Mouse (Mus musculus): ENCODE data around the gene Exoc3l2. TPM values are rescaled to one million over a fixed set of nuclear protein-coding genes. Genes with fewer than 3 reads are reported as not detected.

Gene Exoc3l2
- polyA plus RNA-seq, 2 experiments: 0.48 to 1.7 TPM

DNA sequence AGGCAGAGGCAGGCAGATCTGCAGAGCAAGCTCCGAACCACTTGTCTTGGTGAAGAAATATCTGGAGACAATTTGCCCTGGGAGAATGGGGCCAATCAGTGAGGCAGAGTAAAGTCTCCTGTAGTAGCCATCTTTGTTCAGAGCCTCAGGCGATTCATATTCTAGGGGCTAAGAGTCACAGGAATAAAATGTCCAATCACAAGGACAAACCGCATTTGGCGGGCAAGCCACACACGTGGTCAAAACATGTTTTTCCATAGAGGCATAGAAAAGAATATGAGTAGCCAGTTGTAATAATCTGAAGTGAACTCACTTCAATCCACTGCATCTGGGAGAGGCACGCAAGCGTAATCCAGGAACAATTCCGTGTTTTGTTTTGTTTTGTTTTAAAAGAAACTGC lies 20.1 kb downstream of the Exoc3l2 start:
- H3K4me3 ChIP-seq (ENCODE audit: insufficient read depth in 1 of 2, low read depth in 2 of 2, low read length in 2 of 2): no peak overlapping the region
- H3K9ac ChIP-seq (replicated peaks): no peak overlapping the region
- H3K4me2 ChIP-seq (ENCODE audit: low read depth): no peak overlapping the region
- H3K36me3 ChIP-seq (replicated peaks; ENCODE audit: control insufficient read depth, insufficient read depth, low read depth): no peaks in the 10 kb centered on the region
- WGBS (ENCODE audit: insufficient replicate concordance): 78% methylated on average over 8 of the region's 8 CpGs
- DNase-seq (ENCODE audit: low read depth in 3 of 3, low spot score in 3 of 3): no peak
- TF ChIP-seq CTCF (IDR thresholded peaks at IDR 0.05; ENCODE audit: low read depth) (no peak), EP300 (IDR thresholded peaks at IDR 0.05; ENCODE audit: low read depth) (no peak)
- no peak for ATAC-seq (ENCODE audit: insufficient read depth)
- no peaks in the 10 kb centered on the region for H3K9me3 ChIP-seq (ENCODE audit: control insufficient read depth, low read length)
- no peaks in the 10 kb centered on the region for H3K4me1 ChIP-seq (replicated peaks; ENCODE audit: control insufficient read depth in 2 of 2, insufficient read depth in 2 of 2, low read length in 1 of 2)
- no peak overlapping the region for H3K27ac ChIP-seq
- H3K27me3 ChIP-seq (ENCODE audit: control insufficient read depth, insufficient read depth, low read length): no peaks in the 10 kb centered on the region

- DNase-seq (ENCODE audit: low read depth in 3 of 3, low spot score in 3 of 3) (no peak), ATAC-seq (ENCODE audit: insufficient read depth) (no peak)
- Histone ChIP-seq H3K27ac (no peak overlapping the region), H3K9me3 (ENCODE audit: control insufficient read depth, low read length) (no peaks in the 10 kb centered on the region), H3K4me3 (ENCODE audit: insufficient read depth in 1 of 2, low read depth in 2 of 2, low read length in 2 of 2) (no peak overlapping the region), H3K4me2 (ENCODE audit: low read depth) (no peak overlapping the region), H3K4me1 (replicated peaks; ENCODE audit: control insufficient read depth in 2 of 2, insufficient read depth in 2 of 2, low read length in 1 of 2) (no peaks in the 10 kb centered on the region), H3K9ac (replicated peaks) (no peak overlapping the region), H3K36me3 (replicated peaks; ENCODE audit: control insufficient read depth, insufficient read depth, low read depth) (no peaks in the 10 kb centered on the region), H3K27me3 (ENCODE audit: control insufficient read depth, insufficient read depth, low read length) (no peaks in the 10 kb centered on the region)
- no peak for TF ChIP-seq EP300 (IDR thresholded peaks at IDR 0.05; ENCODE audit: low read depth)
- no peak for TF ChIP-seq CTCF (IDR thresholded peaks at IDR 0.05; ENCODE audit: low read depth)
- WGBS (ENCODE audit: insufficient replicate concordance): 56% methylated on average over 1 of the region's 1 CpGs
Measured at GRCm38 (mm10) chr7:19485488-19485887, 22.4 kb downstream of the Exoc3l2 start.

DNA sequence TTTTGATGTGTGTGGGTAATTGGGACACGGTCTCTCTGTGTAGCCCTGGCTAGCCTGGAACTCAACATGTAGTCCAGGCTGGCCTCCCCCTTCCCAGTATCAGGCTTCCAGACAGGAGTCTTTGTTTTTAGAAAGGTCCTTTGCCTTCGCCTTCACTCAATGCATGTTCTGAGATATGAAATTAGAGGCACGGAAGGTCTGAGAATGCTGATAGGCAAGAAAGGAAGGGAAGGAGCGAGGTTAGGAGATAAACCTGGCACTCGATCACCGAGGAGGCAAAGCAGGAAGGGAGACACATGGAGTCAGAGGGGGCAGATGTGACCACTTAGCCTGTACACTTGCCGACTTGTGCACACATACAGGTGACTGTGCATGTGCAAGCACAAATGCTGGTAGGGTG lies 23.4 kb downstream of the Exoc3l2 start:
- no peak overlapping the region for H3K9ac ChIP-seq (replicated peaks)
- no peaks in the 10 kb centered on the region for H3K4me1 ChIP-seq (replicated peaks; ENCODE audit: control insufficient read depth in 2 of 2, insufficient read depth in 2 of 2, low read length in 1 of 2)
- DNase-seq (ENCODE audit: low read depth in 3 of 3, low spot score in 3 of 3) (no peak), ATAC-seq (ENCODE audit: insufficient read depth) (no peak)
- H3K27ac ChIP-seq: no peak overlapping the region
- no peak overlapping the region for H3K4me2 ChIP-seq (ENCODE audit: low read depth)
- H3K27me3 ChIP-seq (ENCODE audit: control insufficient read depth, insufficient read depth, low read length): no peaks in the 10 kb centered on the region
- no peaks in the 10 kb centered on the region for H3K36me3 ChIP-seq (replicated peaks; ENCODE audit: control insufficient read depth, insufficient read depth, low read depth)
- WGBS (ENCODE audit: insufficient replicate concordance): 36% methylated on average over 7 of the region's 7 CpGs
- TF ChIP-seq EP300 (IDR thresholded peaks at IDR 0.05; ENCODE audit: low read depth) (no peak), CTCF (IDR thresholded peaks at IDR 0.05; ENCODE audit: low read depth) (no peak)
- H3K4me3 ChIP-seq (ENCODE audit: insufficient read depth in 1 of 2, low read depth in 2 of 2, low read length in 2 of 2): no peak overlapping the region
- H3K9me3 ChIP-seq (ENCODE audit: control insufficient read depth, low read length): no peaks in the 10 kb centered on the region

GRCm38 (mm10) chr7:19489525-19489924 lies 26.4 kb downstream of the Exoc3l2 start:
- Histone ChIP-seq H3K4me1 (replicated peaks; ENCODE audit: control insufficient read depth in 2 of 2, insufficient read depth in 2 of 2, low read length in 1 of 2) (no peaks in the 10 kb centered on the region), H3K4me3 (ENCODE audit: insufficient read depth in 1 of 2, low read depth in 2 of 2, low read length in 2 of 2) (no peak overlapping the region), H3K9me3 (ENCODE audit: control insufficient read depth, low read length) (no peaks in the 10 kb centered on the region), H3K27ac (no peak overlapping the region), H3K9ac (replicated peaks) (no peak overlapping the region), H3K36me3 (replicated peaks; ENCODE audit: control insufficient read depth, insufficient read depth, low read depth) (no peaks in the 10 kb centered on the region), H3K4me2 (ENCODE audit: low read depth) (no peak overlapping the region), H3K27me3 (ENCODE audit: control insufficient read depth, insufficient read depth, low read length) (no peaks in the 10 kb centered on the region)
- TF ChIP-seq EP300 (IDR thresholded peaks at IDR 0.05; ENCODE audit: low read depth): no peak
- TF ChIP-seq CTCF (IDR thresholded peaks at IDR 0.05; ENCODE audit: low read depth): no peak
- DNase-seq (ENCODE audit: low read depth in 3 of 3, low spot score in 3 of 3): no peak
- ATAC-seq (ENCODE audit: insufficient read depth): no peak
- 71% methylated on average over 31 of the region's 31 CpGs for WGBS (ENCODE audit: insufficient replicate concordance)

DNA sequence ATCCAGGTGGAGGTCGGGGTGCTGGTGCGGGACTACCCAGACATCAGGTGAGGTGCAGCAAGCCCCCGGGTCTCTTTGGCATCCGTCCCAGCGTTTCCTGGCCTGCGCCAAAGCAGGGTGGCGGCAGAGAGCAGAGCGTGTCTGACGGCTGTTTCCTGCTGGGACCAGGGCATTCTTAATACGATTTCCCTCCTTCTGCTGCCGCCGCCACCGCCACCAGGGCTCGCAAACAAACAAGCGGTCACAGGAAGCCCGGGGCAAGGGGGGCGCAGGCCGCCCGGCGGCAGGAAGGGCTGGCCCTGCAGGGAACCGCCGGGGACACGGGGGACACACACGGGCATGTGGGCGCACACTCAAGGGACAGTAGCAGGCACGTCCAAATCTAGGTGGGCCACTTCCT lies 28.6 kb downstream of the Exoc3l2 start:
- peak; percentile 36; the same call in 1 of the 2 replicates for TF ChIP-seq CTCF (IDR thresholded peaks at IDR 0.05; ENCODE audit: low read depth)
- no peak for TF ChIP-seq EP300 (IDR thresholded peaks at IDR 0.05; ENCODE audit: low read depth)
- no peaks in the 10 kb centered on the region for H3K9me3 ChIP-seq (ENCODE audit: control insufficient read depth, low read length)
- DNase-seq (ENCODE audit: low read depth in 3 of 3, low spot score in 3 of 3) (no peak), ATAC-seq (ENCODE audit: insufficient read depth) (no peak)
- no peak overlapping the region for H3K27ac ChIP-seq
- no peaks in the 10 kb centered on the region for H3K27me3 ChIP-seq (ENCODE audit: control insufficient read depth, insufficient read depth, low read length)
- H3K9ac ChIP-seq (replicated peaks): no peak overlapping the region
- H3K4me1 ChIP-seq (replicated peaks; ENCODE audit: control insufficient read depth in 2 of 2, insufficient read depth in 2 of 2, low read length in 1 of 2): no peaks in the 10 kb centered on the region; a peak in 1 of 4 replicates
- no peak overlapping the region for H3K4me3 ChIP-seq (ENCODE audit: insufficient read depth in 1 of 2, low read depth in 2 of 2, low read length in 2 of 2)
- H3K36me3 ChIP-seq (replicated peaks; ENCODE audit: control insufficient read depth, insufficient read depth, low read depth): no peaks in the 10 kb centered on the region
- H3K4me2 ChIP-seq (ENCODE audit: low read depth): peak overlapping the region; percentile 28; the same call in 1 of the 2 replicates
- 30% methylated on average over 26 of the region's 26 CpGs for WGBS (ENCODE audit: insufficient replicate concordance)

Data from liver, embryonic 14.5 days (tissue).